Mouse (Mus musculus) hindbrain, embryonic 14.5 days (tissue): ENCODE measurements around the gene Kcnj16. TPM values are rescaled to one million over a fixed set of nuclear protein-coding genes. Genes with fewer than 3 reads are reported as not detected.
A peak's percentile ranks its signal among the peaks of the same experiment; 100 is the strongest.

ENCODE experiments used
- ATAC-seq: fragments of 200-750 bp; cut with Nextera tagmentation; 2 replicates; pipeline ENCODE4 v1.8.0; 2017; ENCODE audit warnings: moderate number of reproducible peaks, mild to moderate bottlenecking, moderate TSS enrichment, moderate library complexity; ENCODE audit not compliant: low FRiP score
- DNase-seq: peaks from one replicate; pipeline ENCODE4 v3.0.0-alpha.2; 2015; ENCODE audit warnings: low spot score
- H3K27ac ChIP-seq: fragments of 300-500 bp; sonication (generic); 2 replicates; pipeline ENCODE4 v1.5.1; 2014; ENCODE audit warnings: mild to moderate bottlenecking, moderate library complexity
- H3K27me3 ChIP-seq: fragments of 300-500 bp; sonication (generic); 2 replicates; pipeline ENCODE4 v1.6.1; 2014; ENCODE audit warnings: mild to moderate bottlenecking, low read length, mixed read lengths; ENCODE audit not compliant: control insufficient read depth, insufficient read depth
- H3K36me3 ChIP-seq: fragments of 300-500 bp; sonication (generic); replicated peaks from 2 replicates; pipeline ENCODE4 v1.6.1; 2014; ENCODE audit not compliant: control insufficient read depth, insufficient read depth
- H3K4me1 ChIP-seq: fragments of 300-500 bp; sonication (generic); replicated peaks from 2 replicates; pipeline ENCODE4 v1.6.1; 2014; ENCODE audit warnings: antibody characterized with exemption, low read length, mixed read lengths; ENCODE audit not compliant: control insufficient read depth, insufficient read depth
- H3K4me2 ChIP-seq: fragments of 300-500 bp; sonication (generic); replicated peaks from 2 replicates; pipeline ENCODE4 v1.6.1; 2014; ENCODE audit warnings: mild to moderate bottlenecking, moderate library complexity
- H3K4me3 ChIP-seq: fragments of 300-500 bp; sonication (generic); replicated peaks from 2 replicates; pipeline ENCODE4 v1.5.1; 2014; ENCODE audit warnings: mild to moderate bottlenecking, low read length
- H3K9ac ChIP-seq: fragments of 300-500 bp; sonication (generic); 2 replicates; pipeline ENCODE4 v1.6.1; 2014
- H3K9me3 ChIP-seq: fragments of 300-500 bp; sonication (generic); 2 replicates; pipeline ENCODE4 v1.6.1; 2016; ENCODE audit warnings: low read length; ENCODE audit not compliant: control insufficient read depth
- WGBS: fragments of 180-500 bp; shearing (Covaris S2); extraction: QIAGEN DNeasy Blood & Tissue Kit; methylation state at CpG from one replicate; pipeline ENCODE4 v1.1.7; 2014; 5-methylcytosine and 5-hydroxymethylcytosine counted together
- polyA plus RNA-seq: library from polyadenylated mRNA; unstranded; fragments of >200 nt; fragmentation: Nextera tagmentation; extraction: Ambion mirVana; gene quantifications from 2 replicates; pipeline ENCODE4 v1.2.1, GENCODE M21; 2014

The Kcnj16 gene
- polyA plus RNA-seq, 1 experiment from 2014 or later = 2.5 TPM

GRCm38 (mm10) chr11:110985508-110985907, 17.7 kb downstream of the Kcnj16 start:
- Histone ChIP-seq H3K4me1 (no peaks in the 10 kb centered on the region), H3K4me3 (no peak overlapping the region), H3K36me3 (no peaks in the 10 kb centered on the region), H3K27me3 (no peaks in the 10 kb centered on the region), H3K4me2 (no peak overlapping the region), H3K9me3 (no peaks in the 10 kb centered on the region), H3K9ac (no peak overlapping the region), H3K27ac (no peak overlapping the region)
- ATAC-seq (no peak), DNase-seq (no peak)
- WGBS = 67% methylated on average over 1 of the region's 1 CpGs

GRCm38 (mm10) chr11:110985949-110986348, 18.1 kb downstream of the Kcnj16 start:
- H3K27me3 ChIP-seq = no peaks in the 10 kb centered on the region
- 41% methylated on average over 3 of the region's 3 CpGs for WGBS
- H3K9me3 ChIP-seq = no peaks in the 10 kb centered on the region
- H3K4me1 ChIP-seq = no peaks in the 10 kb centered on the region
- H3K4me2 ChIP-seq = no peak overlapping the region
- no peak overlapping the region for H3K27ac ChIP-seq
- no peak overlapping the region for H3K9ac ChIP-seq
- no peak for ATAC-seq
- no peak for DNase-seq
- H3K36me3 ChIP-seq = no peaks in the 10 kb centered on the region
- H3K4me3 ChIP-seq = no peak overlapping the region

GRCm38 (mm10) chr11:110993616-110994015, 25.8 kb downstream of the Kcnj16 start:
- Histone ChIP-seq H3K4me2 (no peak overlapping the region), H3K9me3 (no peaks in the 10 kb centered on the region), H3K4me3 (no peak overlapping the region), H3K27me3 (no peaks in the 10 kb centered on the region), H3K27ac (no peak overlapping the region), H3K9ac (no peak overlapping the region), H3K36me3 (no peaks in the 10 kb centered on the region), H3K4me1 (no peaks in the 10 kb centered on the region)
- DNase-seq (no peak), ATAC-seq (no peak)
- WGBS = 82% methylated on average over 4 of the region's 4 CpGs

- H3K9ac ChIP-seq = no peak overlapping the region
- DNase-seq = peak; percentile 30
- no peak overlapping the region for H3K4me2 ChIP-seq
- no peaks in the 10 kb centered on the region for H3K27me3 ChIP-seq
- peak; percentile 51; the same call in 1 of the 2 replicates for ATAC-seq
- no peak overlapping the region for H3K27ac ChIP-seq
- WGBS = 41% methylated on average over 9 of the region's 9 CpGs
- 0 out of 2 replicates have a peak overlapping the region, but pooled peaks have one; percentile 1 for H3K4me3 ChIP-seq
- no peaks in the 10 kb centered on the region for H3K4me1 ChIP-seq
- no peaks in the 10 kb centered on the region for H3K9me3 ChIP-seq
- H3K36me3 ChIP-seq = no peaks in the 10 kb centered on the region
These were observed 29.4 kb downstream of the Kcnj16 start for GRCm38 (mm10) chr11:110997211-110997610.

GRCm38 (mm10) chr11:111005103-111005502, 37.3 kb downstream of the Kcnj16 start:
- Histone ChIP-seq H3K27ac (no peak overlapping the region), H3K4me3 (no peak overlapping the region), H3K4me2 (no peak overlapping the region), H3K36me3 (no peaks in the 10 kb centered on the region), H3K4me1 (no peaks in the 10 kb centered on the region), H3K9ac (no peak overlapping the region), H3K9me3 (no peaks in the 10 kb centered on the region), H3K27me3 (no peaks in the 10 kb centered on the region)
- DNase-seq (no peak), ATAC-seq (no peak)
- WGBS = 88% methylated on average over 3 of the region's 3 CpGs

GRCm38 (mm10) chr11:111009471-111009870, 41.6 kb downstream of the Kcnj16 start:
- no peak overlapping the region for H3K9ac ChIP-seq
- H3K4me3 ChIP-seq = no peak overlapping the region
- H3K27ac ChIP-seq = no peak overlapping the region
- WGBS = 84% methylated on average over 3 of the region's 3 CpGs
- no peaks in the 10 kb centered on the region for H3K36me3 ChIP-seq
- ATAC-seq (no peak), DNase-seq (no peak)
- H3K4me2 ChIP-seq = no peak overlapping the region
- no peaks in the 10 kb centered on the region for H3K4me1 ChIP-seq
- no peaks in the 10 kb centered on the region for H3K9me3 ChIP-seq
- no peaks in the 10 kb centered on the region for H3K27me3 ChIP-seq

- Histone ChIP-seq H3K9me3 (no peaks in the 10 kb centered on the region), H3K9ac (no peak overlapping the region), H3K36me3 (no peaks in the 10 kb centered on the region), H3K4me2 (no peak overlapping the region), H3K4me1 (no peaks in the 10 kb centered on the region), H3K4me3 (no peak overlapping the region), H3K27ac (no peak overlapping the region), H3K27me3 (no peaks in the 10 kb centered on the region)
- 98% methylated on average over 3 of the region's 3 CpGs for WGBS
- ATAC-seq = no peak
- no peak for DNase-seq
These were observed 48.4 kb downstream of the Kcnj16 start for GRCm38 (mm10) chr11:111016206-111016605.

- H3K9ac ChIP-seq = no peak overlapping the region
- 26% methylated on average over 2 of the region's 2 CpGs for WGBS
- H3K9me3 ChIP-seq = no peaks in the 10 kb centered on the region
- no peak overlapping the region for H3K4me3 ChIP-seq
- no peak for ATAC-seq
- no peak overlapping the region for H3K27ac ChIP-seq
- no peaks in the 10 kb centered on the region for H3K4me1 ChIP-seq
- no peaks in the 10 kb centered on the region for H3K27me3 ChIP-seq
- H3K36me3 ChIP-seq = no peaks in the 10 kb centered on the region
- no peak for DNase-seq
- H3K4me2 ChIP-seq = no peak overlapping the region
These were observed 52.4 kb downstream of the Kcnj16 start for GRCm38 (mm10) chr11:111020211-111020610.

GRCm38 (mm10) chr11:111022681-111023281, 54.9 kb downstream of the Kcnj16 start:
- H3K9ac ChIP-seq = no peak overlapping the region
- no peak overlapping the region for H3K27ac ChIP-seq
- peak; percentile 46 for DNase-seq
- no peak overlapping the region for H3K4me3 ChIP-seq
- WGBS = 44% methylated on average over 8 of the region's 8 CpGs
- ATAC-seq = peak; percentile 48; the same call in 1 of the 2 replicates
- H3K36me3 ChIP-seq = no peaks in the 10 kb centered on the region
- no peaks in the 10 kb centered on the region for H3K27me3 ChIP-seq
- no peaks in the 10 kb centered on the region for H3K4me1 ChIP-seq
- no peaks in the 10 kb centered on the region for H3K9me3 ChIP-seq
- no peak overlapping the region for H3K4me2 ChIP-seq

- H3K27ac ChIP-seq = no peak overlapping the region
- DNase-seq (peak; percentile 51), ATAC-seq (no peak)
- H3K4me2 ChIP-seq = no peak overlapping the region
- H3K36me3 ChIP-seq = no peaks in the 10 kb centered on the region
- WGBS = 46% methylated on average over 5 of the region's 5 CpGs
- H3K4me1 ChIP-seq = no peaks in the 10 kb centered on the region
- no peak overlapping the region for H3K4me3 ChIP-seq
- no peaks in the 10 kb centered on the region for H3K9me3 ChIP-seq
- no peaks in the 10 kb centered on the region for H3K27me3 ChIP-seq
- no peak overlapping the region for H3K9ac ChIP-seq
These were observed 74.3 kb downstream of the Kcnj16 start for GRCm38 (mm10) chr11:111042175-111042574.
